Mouse (Mus musculus) forebrain, embryonic 15.5 days (tissue): ENCODE measurements at regions not wholly inside any gene's neighbourhood (a gene's known extent, or its start where the extent isn't known, plus 50 kb on each side); places are given as distances from the start of the nearest gene placed in this dataset.

Experiments
- ATAC-seq: fragments of 200-750 bp; cut with Nextera tagmentation; replicated peaks from 2 replicates; pipeline ENCODE4 v1.8.0; 2017; ENCODE audit warnings: mild to moderate bottlenecking, moderate TSS enrichment, moderate library complexity
- H3K27ac ChIP-seq: fragments of 300-500 bp; sonication (generic); replicated peaks from 2 replicates; pipeline ENCODE4 v1.5.1; 2015; ENCODE audit warnings: mild to moderate bottlenecking, inconsistent platforms
- H3K27me3 ChIP-seq: fragments of 300-500 bp; sonication (generic); 2 replicates; pipeline ENCODE4 v1.6.1; 2015; ENCODE audit warnings: inconsistent platforms
- H3K36me3 ChIP-seq: fragments of 300-500 bp; sonication (generic); 2 replicates; pipeline ENCODE4 v1.6.1; 2015; ENCODE audit warnings: mild to moderate bottlenecking, inconsistent platforms
- H3K4me1 ChIP-seq: fragments of 300-500 bp; sonication (generic); 2 replicates; pipeline ENCODE4 v1.6.1; 2015; ENCODE audit warnings: inconsistent platforms
- H3K4me2 ChIP-seq: fragments of 300-500 bp; sonication (generic); replicated peaks from 2 replicates; pipeline ENCODE4 v1.6.1; 2015; ENCODE audit warnings: mild to moderate bottlenecking, inconsistent platforms
- H3K4me3 ChIP-seq: fragments of 300-500 bp; sonication (generic); 2 replicates; pipeline ENCODE4 v1.5.1; 2015; ENCODE audit warnings: mild to moderate bottlenecking, inconsistent platforms
- H3K9ac ChIP-seq: fragments of 300-500 bp; sonication (generic); replicated peaks from 2 replicates; pipeline ENCODE4 v1.6.1; 2015; ENCODE audit warnings: mild to moderate bottlenecking, inconsistent platforms
- H3K9me3 ChIP-seq: fragments of 300-500 bp; sonication (generic); 2 replicates; pipeline ENCODE4 v1.6.1; 2016; ENCODE audit warnings: inconsistent platforms
- WGBS: fragments of 180-500 bp; shearing (Covaris S2); methylation state at CpG from one replicate; pipeline ENCODE4 v1.1.7; 2015; ENCODE audit warnings: mixed read lengths; 5-methylcytosine and 5-hydroxymethylcytosine counted together

GRCm38 (mm10) chr4:135061030-135061743 is 59.3 kb upstream of the Runx3 start:
- no peak for ATAC-seq

GRCm38 (mm10) chr4:135066766-135067479 is 53.5 kb upstream of the Runx3 start:
- no peaks in the 10 kb centered on the region for H3K4me1 ChIP-seq
- no peaks in the 10 kb centered on the region for H3K9me3 ChIP-seq
- H3K36me3 ChIP-seq: no peaks in the 10 kb centered on the region
- H3K27me3 ChIP-seq: no peaks in the 10 kb centered on the region
- H3K27ac ChIP-seq: no peak overlapping the region
- no peak overlapping the region for H3K4me2 ChIP-seq
- WGBS: 10% methylated on average over 19 of the region's 19 CpGs
- no peak for ATAC-seq
- H3K4me3 ChIP-seq: no peak overlapping the region
- H3K9ac ChIP-seq: no peak overlapping the region

More at GRCm38 (mm10) chr4:135061030-135061743, 59.3 kb upstream of the Runx3 start:
- Histone ChIP-seq H3K36me3 (no peaks in the 10 kb centered on the region), H3K9me3 (no peaks in the 10 kb centered on the region), H3K9ac (no peak overlapping the region), H3K27me3 (no peaks in the 10 kb centered on the region), H3K27ac (no peak overlapping the region), H3K4me1 (no peaks in the 10 kb centered on the region), H3K4me2 (no peak overlapping the region), H3K4me3 (no peak overlapping the region)
- WGBS: 70% methylated on average over 4 of the region's 4 CpGs

GRCm38 (mm10) chr4:135067805-135068204 is 52.6 kb upstream of the Runx3 start:
- WGBS: 89% methylated on average over 7 of the region's 7 CpGs
- H3K9me3 ChIP-seq: no peaks in the 10 kb centered on the region
- H3K27ac ChIP-seq: no peak overlapping the region
- no peak overlapping the region for H3K4me3 ChIP-seq
- no peaks in the 10 kb centered on the region for H3K27me3 ChIP-seq
- H3K36me3 ChIP-seq: no peaks in the 10 kb centered on the region
- no peak for ATAC-seq
- no peaks in the 10 kb centered on the region for H3K4me1 ChIP-seq
- H3K9ac ChIP-seq: no peak overlapping the region
- H3K4me2 ChIP-seq: no peak overlapping the region

GRCm38 (mm10) chr4:135069818-135070217 is 50.6 kb upstream of the Runx3 start:
- H3K9ac ChIP-seq: no peak overlapping the region
- H3K27ac ChIP-seq: no peak overlapping the region
- H3K4me3 ChIP-seq: no peak overlapping the region
- H3K27me3 ChIP-seq: no peaks in the 10 kb centered on the region
- no peaks in the 10 kb centered on the region for H3K36me3 ChIP-seq
- ATAC-seq: no peak
- no peaks in the 10 kb centered on the region for H3K4me1 ChIP-seq
- no peak overlapping the region for H3K4me2 ChIP-seq
- 75% methylated on average over 18 of the region's 18 CpGs for WGBS
- no peaks in the 10 kb centered on the region for H3K9me3 ChIP-seq
